In genomic region chr7:46855866-46856560, GRCm38 (mm10) we compare ENCODE assay signal across 27 mouse cellular contexts. TPM values are rescaled to one million over a fixed set of nuclear protein-coding genes. Genes with fewer than 3 reads are reported as not detected.
DNase-seq lines count a peak whose midpoint lies in the region; ATAC-seq lines count a peak whose summit lies in the region.
"Had no signal": no experiment of that assay in that cellular context is flagged by ENCODE, and none has a peak within 500 bp of the region (broad histone marks: within the 10 kb centered on the region; RNA-seq: fewer than 3 reads in every experiment).

No protein-coding gene starts in this region.

- H3K4me3 ChIP-seq in heart, embryonic 15.5 days = no peak overlapping the region
- H3K4me3 ChIP-seq in lung, embryonic 16.5 days (ENCODE audit: low read length) = no peak overlapping the region
- H3K4me3 ChIP-seq in intestine, embryonic 16.5 days (ENCODE audit: low read length) = no peak overlapping the region
- H3K4me3 ChIP-seq: forebrain, embryonic 15.5 days; heart, embryonic 12.5 days; limb, embryonic 13.5 days; midbrain, embryonic 10.5 days had no signal

- H3K27ac ChIP-seq in heart, embryonic 15.5 days = no peak overlapping the region
- H3K27ac ChIP-seq in lung, embryonic 16.5 days (ENCODE audit: low read length) = no peak overlapping the region
- no peak overlapping the region for H3K27ac ChIP-seq in intestine, embryonic 16.5 days (ENCODE audit: low read length)
- H3K27ac ChIP-seq: forebrain, embryonic 15.5 days; limb, embryonic 13.5 days; macrophage; midbrain, embryonic 10.5 days had no signal

- 0 out of 2 replicates have a peak, but pooled peaks have one; percentile 27 for ATAC-seq in heart, embryonic 15.5 days (replicated peaks; ENCODE audit: insufficient number of reproducible peaks, insufficient read depth, low FRiP score, low read depth)
- ATAC-seq in lung, embryonic 16.5 days (ENCODE audit: low read depth) = 0 out of 2 replicates have a peak, but pooled peaks have one; percentile 36
- peak; percentile 12; the same call in 1 of the 2 replicates for ATAC-seq in intestine, embryonic 16.5 days
- ATAC-seq: forebrain, embryonic 15.5 days; hindbrain, embryonic 16.5 days; Patski had no signal

- H3K9ac ChIP-seq in heart, embryonic 15.5 days = no peak overlapping the region
- H3K9ac ChIP-seq in lung, embryonic 16.5 days (ENCODE audit: low read length) = no peak overlapping the region
- no peak overlapping the region for H3K9ac ChIP-seq in intestine, embryonic 16.5 days (ENCODE audit: low read depth, low read length)
- H3K9ac ChIP-seq: forebrain, embryonic 15.5 days; heart, embryonic 12.5 days; limb, embryonic 13.5 days had no signal

- no peak for DNase-seq in heart, postnatal 4 days
- DNase-seq in lung, postnatal 10 days = no peak
- DNase-seq in right cerebral cortex, adult 18-20 months = no peak
- no peak for DNase-seq in spleen, adult 18-20 months
- DNase-seq: adrenal gland, postnatal 14 days; cerebellum, adult 11 months; cerebellum, postnatal 10 days; heart, postnatal 36 days; lung, adult 2 months; thymus, postnatal 4 days had no signal

- H3K9me3 ChIP-seq in heart, embryonic 15.5 days (replicated peaks) = no peaks in the 10 kb centered on the region
- no peaks in the 10 kb centered on the region for H3K9me3 ChIP-seq in lung, embryonic 16.5 days (ENCODE audit: control insufficient read depth, low read length)
- no peaks in the 10 kb centered on the region for H3K9me3 ChIP-seq in intestine, embryonic 16.5 days (ENCODE audit: control insufficient read depth, low read length)
- H3K9me3 ChIP-seq: forebrain, embryonic 15.5 days; heart, embryonic 12.5 days; limb, embryonic 13.5 days; midbrain, embryonic 10.5 days had no signal

- no peak overlapping the region for H3K4me2 ChIP-seq in heart, embryonic 15.5 days
- H3K4me2 ChIP-seq in lung, embryonic 16.5 days (ENCODE audit: low read depth, low read length) = no peak overlapping the region
- H3K4me2 ChIP-seq in intestine, embryonic 16.5 days (ENCODE audit: low read depth, low read length) = no peak overlapping the region
- H3K4me2 ChIP-seq: forebrain, embryonic 15.5 days; heart, embryonic 12.5 days; limb, embryonic 13.5 days had no signal

- H3K27me3 ChIP-seq in heart, embryonic 15.5 days = no peaks in the 10 kb centered on the region
- H3K27me3 ChIP-seq in lung, embryonic 16.5 days (ENCODE audit: control insufficient read depth, insufficient read depth, low read depth, low read length) = no peaks in the 10 kb centered on the region
- no peaks in the 10 kb centered on the region for H3K27me3 ChIP-seq in intestine, embryonic 16.5 days (replicated peaks; ENCODE audit: control insufficient read depth, insufficient read depth, low read length)
- H3K27me3 ChIP-seq: forebrain, embryonic 15.5 days; heart, embryonic 12.5 days; limb, embryonic 13.5 days; Patski had no signal

- no peaks in the 10 kb centered on the region for H3K4me1 ChIP-seq in heart, embryonic 15.5 days (replicated peaks)
- no peaks in the 10 kb centered on the region for H3K4me1 ChIP-seq in lung, embryonic 16.5 days (replicated peaks; ENCODE audit: control insufficient read depth, insufficient read depth, low read length)
- 0 out of 2 replicates have a peak, but pooled peaks cover 3% of the 10 kb centered on the region for H3K4me1 ChIP-seq in intestine, embryonic 16.5 days (ENCODE audit: control insufficient read depth, insufficient read depth, low read length)
- H3K4me1 ChIP-seq: forebrain, embryonic 15.5 days; limb, embryonic 13.5 days had no signal

- 71% methylated on average over 7 of the region's 7 CpGs for whole genome bisulfite sequencing in heart, embryonic 15.5 days
- 70% methylated on average over 7 of the region's 7 CpGs for WGBS in lung, embryonic 16.5 days
- 71% methylated on average over 7 of the region's 7 CpGs for WGBS in intestine, embryonic 16.5 days

- peaks cover 56% of the 10 kb centered on the region for H3K36me3 ChIP-seq in heart, embryonic 15.5 days
- H3K36me3 ChIP-seq in lung, embryonic 16.5 days (ENCODE audit: control insufficient read depth, insufficient read depth, low read length) = peaks cover 40% of the 10 kb centered on the region
- peaks cover 28% of the 10 kb centered on the region for H3K36me3 ChIP-seq in intestine, embryonic 16.5 days (ENCODE audit: control insufficient read depth, insufficient read depth, low read length)

RNA-seq across cellular contexts. Expression of gene Ldhc, which starts 5.0 kb away (rescaled TPM):
- not detected in 2 replicates for polyA plus RNA-seq in heart, embryonic 15.5 days (2015; fragmentation: Nextera tagmentation; extraction: Ambion mirVana)
- not detected for total RNA-seq in heart, postnatal 4 days (2021)
- 0.14 and 0.67 TPM in 2 replicates for polyA plus RNA-seq in lung, embryonic 16.5 days (2015; fragmentation: Nextera tagmentation; extraction: Ambion mirVana)
- not detected in 2 replicates for polyA plus RNA-seq in intestine, embryonic 16.5 days (2015; fragmentation: Nextera tagmentation; extraction: Ambion mirVana)
- total RNA-seq: adrenal gland, postnatal 14 days; gastrocnemius, postnatal 4 days; heart, postnatal 36 days; layer of hippocampus, postnatal 14 days; left cerebral cortex, postnatal 14 days had no signal
- polyA plus RNA-seq: C2C12; forebrain, embryonic 15.5 days; heart, embryonic 12.5 days; kidney, embryonic 14.5 days; large intestine, adult 2 months; limb, embryonic 13.5 days; lung, adult 2 months; macrophage; midbrain, embryonic 10.5 days; neural tube, embryonic 11.5 days; Patski had no signal

RNA-seq across cellular contexts. Expression of gene Ldha, which starts 14.7 kb away (rescaled TPM):
- 2,657 and 2,686 TPM in 2 replicates for polyA plus RNA-seq in heart, embryonic 15.5 days (2015; fragmentation: Nextera tagmentation; extraction: Ambion mirVana)
- total RNA-seq in heart, postnatal 4 days (2021) = 1,000 to 10,000 TPM; 1,136 TPM
- 1,668 and 1,763 TPM in 2 replicates for polyA plus RNA-seq in lung, embryonic 16.5 days (2015; fragmentation: Nextera tagmentation; extraction: Ambion mirVana)
- polyA plus RNA-seq in intestine, embryonic 16.5 days (2015; fragmentation: Nextera tagmentation; extraction: Ambion mirVana) = 3,052 and 3,173 TPM in 2 replicates
